Mouse (Mus musculus) neural tube, embryonic 14.5 days (tissue): ENCODE data around the gene Ubr1. TPM values are rescaled to one million over a fixed set of nuclear protein-coding genes. Genes with fewer than 3 reads are reported as not detected.

ENCODE experiments used
- ATAC-seq: fragments of 200-750 bp; cut with Nextera tagmentation; 2 replicates; pipeline ENCODE4 v1.8.0; 2017; ENCODE audit warnings: low read depth, mild to moderate bottlenecking, moderate TSS enrichment, moderate library complexity
- H3K27ac ChIP-seq: fragments of 300-500 bp; sonication (generic); 2 replicates; pipeline ENCODE4 v1.5.1; 2014; ENCODE audit warnings: low read depth, mild to moderate bottlenecking, control low read depth, low read length, moderate library complexity, mixed read lengths
- H3K27me3 ChIP-seq: fragments of 300-500 bp; sonication (generic); 2 replicates; pipeline ENCODE4 v1.6.1; 2014; ENCODE audit warnings: low read length; ENCODE audit not compliant: control insufficient read depth, insufficient read depth
- H3K36me3 ChIP-seq: fragments of 300-500 bp; sonication (generic); 2 replicates; pipeline ENCODE4 v1.6.1; 2014; ENCODE audit warnings: low read length, mixed read lengths; ENCODE audit not compliant: control insufficient read depth, insufficient read depth
- H3K4me1 ChIP-seq: fragments of 300-500 bp; sonication (generic); 2 replicates; pipeline ENCODE4 v1.6.1; 2014; ENCODE audit warnings: low read length; ENCODE audit not compliant: control insufficient read depth, insufficient read depth
- H3K4me2 ChIP-seq: fragments of 300-500 bp; sonication (generic); 2 replicates; pipeline ENCODE4 v1.6.1; 2014; ENCODE audit warnings: mild to moderate bottlenecking, low read depth, low read length, control low read depth
- H3K4me3 ChIP-seq: fragments of 300-500 bp; sonication (generic); 2 replicates; pipeline ENCODE4 v1.5.1; 2014; ENCODE audit warnings: low read depth, low read length, control low read depth, mixed read lengths
- H3K9ac ChIP-seq: fragments of 300-500 bp; sonication (generic); replicated peaks from 2 replicates; pipeline ENCODE4 v1.6.1; 2014; ENCODE audit warnings: low read depth, mild to moderate bottlenecking, control low read depth, low read length, mixed read lengths
- H3K9me3 ChIP-seq: fragments of 300-500 bp; sonication (generic); 2 replicates; pipeline ENCODE4 v1.6.1; 2016; ENCODE audit warnings: low read length; ENCODE audit not compliant: control insufficient read depth
- WGBS: fragments of 180-500 bp; shearing (Covaris S2); extraction: QIAGEN DNeasy Blood & Tissue Kit; methylation state at CpG from one replicate; pipeline ENCODE4 v1.1.7; 2014; 5-methylcytosine and 5-hydroxymethylcytosine counted together
- polyA plus RNA-seq: library from polyadenylated mRNA; unstranded; fragments of >200 nt; fragmentation: Nextera tagmentation; extraction: Ambion mirVana; gene quantifications from 2 replicates; pipeline ENCODE4 v1.2.1, GENCODE M21; 2014

Ubr1 gene
- polyA plus RNA-seq, 1 experiment from 2014 or later = 37.9 TPM

DNA sequence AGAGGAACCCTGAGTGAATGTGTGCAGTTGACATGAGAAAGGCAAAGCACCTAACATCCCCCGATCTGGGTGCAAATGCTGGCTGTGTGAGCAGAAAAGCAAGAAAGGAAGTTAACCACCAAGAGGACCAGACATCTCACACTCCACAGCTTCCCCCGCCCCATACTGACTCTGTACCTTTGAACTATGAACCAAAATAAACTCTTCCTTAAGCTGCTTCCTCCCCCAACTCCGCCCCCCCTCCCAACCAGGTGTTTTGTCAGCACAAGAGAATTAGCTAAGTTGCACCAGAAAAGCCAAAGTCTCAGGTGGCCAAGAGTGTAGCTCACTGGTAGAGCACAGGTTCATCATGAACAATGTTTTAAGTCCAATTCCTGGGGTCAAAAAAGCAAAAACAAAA lies 117.4 kb downstream of the Ubr1 start:
- H3K9ac ChIP-seq = no peak overlapping the region
- no peaks in the 10 kb centered on the region for H3K27me3 ChIP-seq
- H3K4me2 ChIP-seq = no peak overlapping the region
- H3K36me3 ChIP-seq = no peaks in the 10 kb centered on the region
- H3K4me1 ChIP-seq = peaks cover 6% of the 10 kb centered on the region; the same call in 1 of the 2 replicates
- H3K4me3 ChIP-seq = no peak overlapping the region
- ATAC-seq = no peak
- no peak overlapping the region for H3K27ac ChIP-seq
- H3K9me3 ChIP-seq = no peaks in the 10 kb centered on the region
- WGBS = 83% methylated on average over 3 of the region's 3 CpGs

DNA sequence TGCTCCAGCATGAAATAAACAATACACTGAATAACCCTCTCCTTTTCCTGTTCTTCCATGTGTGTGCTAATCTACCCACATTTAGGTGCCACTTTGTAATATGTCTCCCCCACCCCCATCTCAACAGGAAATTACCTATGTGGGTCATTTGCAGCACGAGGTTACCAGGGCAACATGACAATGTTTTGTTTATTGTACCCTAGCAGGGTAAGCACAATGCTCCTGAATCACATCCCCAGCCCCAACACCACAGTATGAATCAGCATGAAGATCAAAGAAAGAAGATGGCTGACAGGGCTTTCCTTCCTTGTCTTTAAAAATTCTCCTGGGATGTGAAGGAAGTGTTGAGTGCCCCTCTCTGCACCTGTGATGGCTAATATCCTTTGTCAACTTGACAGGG lies 117.9 kb downstream of the Ubr1 start:
- peaks cover 9% of the 10 kb centered on the region; the same call in 1 of the 2 replicates for H3K4me1 ChIP-seq
- 30% methylated on average over 1 of the region's 1 CpGs for WGBS
- H3K9ac ChIP-seq = no peak overlapping the region
- H3K27ac ChIP-seq = no peak overlapping the region
- H3K4me2 ChIP-seq = no peak overlapping the region
- ATAC-seq = no peak
- H3K9me3 ChIP-seq = no peaks in the 10 kb centered on the region
- no peaks in the 10 kb centered on the region for H3K27me3 ChIP-seq
- no peaks in the 10 kb centered on the region for H3K36me3 ChIP-seq
- no peak overlapping the region for H3K4me3 ChIP-seq

DNA sequence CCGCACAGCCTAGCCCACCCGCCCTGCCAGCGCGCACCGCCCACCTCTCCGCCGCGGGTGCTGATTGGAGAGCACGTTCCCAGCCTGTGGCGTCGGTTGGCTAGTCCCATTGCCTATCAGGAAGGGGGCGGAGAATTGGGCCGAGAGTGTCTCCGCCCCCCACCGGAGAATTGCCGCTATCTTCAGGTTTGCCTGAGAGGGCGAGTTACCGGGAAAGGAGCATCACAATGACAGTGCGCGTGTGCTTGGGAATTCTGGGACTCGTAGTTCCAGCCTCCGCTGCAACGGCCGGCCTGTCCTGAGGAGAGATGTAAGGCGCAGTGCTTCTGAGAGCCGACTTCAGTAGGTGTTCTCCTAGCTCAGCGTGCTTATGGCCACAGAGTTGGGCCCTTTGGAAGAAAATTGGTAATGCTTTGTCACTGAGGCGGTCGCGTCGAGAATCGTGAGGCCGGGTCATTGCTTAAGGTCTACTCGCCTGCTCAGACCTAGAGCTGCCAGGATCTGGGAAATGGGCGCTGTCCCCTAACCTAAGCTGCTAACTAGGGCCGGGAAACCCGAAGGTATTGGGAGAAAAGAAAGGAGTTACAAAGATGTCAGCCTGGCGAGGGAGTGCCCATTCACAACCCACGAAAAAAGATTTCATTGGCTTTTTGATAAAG lies 120.0 kb downstream of the Ubr1 start, which contains the start of gene Ttbk2:
Ttbk2 (minus strand) TSS at position 181 of the 659 bp plus-strand sequence.
- Histone ChIP-seq H3K4me1 (peaks cover 9% of the 10 kb centered on the region; the same call in 1 of the 2 replicates), H3K27ac (peak within 1 kb of the TSS; percentile 89), H3K9me3 (no peaks in the 10 kb centered on the region), H3K9ac (peak within 1 kb of the TSS; percentile 92), H3K36me3 (no peaks in the 10 kb centered on the region), H3K4me2 (peak within 1 kb of the TSS; percentile 73), H3K4me3 (peak within 1 kb of the TSS; percentile 75), H3K27me3 (no peaks in the 10 kb centered on the region)
- 1% methylated on average over 39 of the region's 39 CpGs for WGBS
- ATAC-seq = peak; percentile 100

DNA sequence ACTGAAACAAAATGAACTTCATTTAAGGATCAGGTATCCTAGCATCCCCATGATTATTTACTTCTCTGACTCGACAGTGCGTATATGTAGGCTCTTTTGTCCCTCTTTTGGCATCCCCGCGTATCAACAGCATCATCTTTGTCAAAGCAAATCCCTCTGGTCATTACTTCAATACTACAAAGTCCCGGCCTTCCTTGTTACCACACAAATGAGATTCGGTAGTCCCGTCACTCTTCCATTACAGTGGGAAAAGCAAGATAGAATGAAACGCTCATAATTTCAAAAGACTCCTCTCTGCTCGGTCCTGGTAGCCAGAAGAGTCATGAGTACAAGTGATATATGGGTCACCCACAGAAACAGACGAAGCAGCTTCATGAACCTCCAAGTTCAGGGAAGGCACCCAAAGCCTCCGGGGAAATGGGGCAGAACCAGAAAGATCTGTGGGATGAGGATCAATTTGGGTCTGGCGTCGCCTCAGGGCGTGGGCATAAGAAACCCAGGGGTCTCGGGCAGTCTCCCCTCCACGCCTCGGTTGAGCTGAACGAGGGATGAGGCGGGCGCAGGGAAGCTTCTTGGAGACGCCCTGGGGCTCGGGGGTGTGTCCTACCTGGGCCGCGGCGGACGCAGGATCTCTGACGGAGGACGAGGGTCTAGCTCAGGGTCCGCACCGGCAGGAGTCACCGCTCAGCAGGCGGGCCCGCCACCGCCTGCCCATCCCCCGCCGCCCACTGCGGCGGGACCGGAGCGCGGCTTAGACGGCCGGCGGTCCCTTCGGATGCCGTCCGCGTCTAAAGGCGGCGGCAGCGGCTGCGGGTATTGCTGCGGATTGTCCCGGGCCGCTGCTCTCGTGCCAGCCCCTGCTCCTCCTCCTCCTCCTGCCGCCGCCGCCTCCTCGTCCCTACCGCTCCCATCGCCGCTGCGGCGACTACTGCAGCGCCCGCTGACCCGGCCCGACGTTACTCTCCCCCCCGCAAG lies 120.8 kb downstream of the Ubr1 start, which contains the start of gene Cdan1:
Cdan1 (minus strand) TSS at position 680 of the 975 bp plus-strand sequence.
- H3K9ac ChIP-seq = peak within 1 kb of the TSS; percentile 92

DNA sequence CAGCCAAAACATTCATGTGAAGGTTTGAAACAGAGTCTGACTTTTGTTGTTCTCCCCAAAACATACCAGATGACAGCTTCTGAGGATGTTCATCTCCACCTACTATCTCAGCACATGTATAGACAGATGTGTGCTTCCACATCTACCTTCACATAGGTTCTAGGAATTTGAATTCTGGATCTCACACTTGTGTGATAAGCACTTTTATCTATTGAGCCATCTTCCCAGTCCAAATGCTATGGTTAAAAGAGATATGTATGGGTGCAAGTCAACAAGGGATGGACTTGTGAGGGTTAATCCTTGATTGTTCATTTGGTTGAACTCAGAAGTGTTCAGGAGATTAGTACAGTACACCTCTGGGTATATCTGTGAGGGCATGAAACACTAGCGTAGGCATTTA lies 125.2 kb downstream of the Ubr1 start:
- Histone ChIP-seq H3K36me3 (no peaks in the 10 kb centered on the region), H3K4me1 (peaks cover 3% of the 10 kb centered on the region; the same call in 1 of the 2 replicates), H3K27me3 (no peaks in the 10 kb centered on the region), H3K9me3 (no peaks in the 10 kb centered on the region), H3K27ac (no peak overlapping the region), H3K4me3 (no peak overlapping the region), H3K4me2 (no peak overlapping the region), H3K9ac (no peak overlapping the region)
- WGBS = 100% methylated on average over 1 of the region's 1 CpGs
- no peak for ATAC-seq

More for the DNA sequence above, 120.8 kb downstream of the Ubr1 start, which contains the start of gene Cdan1:
- H3K4me1 ChIP-seq = peaks cover 9% of the 10 kb centered on the region; the same call in 1 of the 2 replicates
- no peaks in the 10 kb centered on the region for H3K9me3 ChIP-seq
- H3K4me2 ChIP-seq = peak within 1 kb of the TSS; percentile 73
- peak within 1 kb of the TSS; percentile 75 for H3K4me3 ChIP-seq
- H3K27me3 ChIP-seq = no peaks in the 10 kb centered on the region
- peak; percentile 72 for ATAC-seq
- no peaks in the 10 kb centered on the region for H3K36me3 ChIP-seq
- WGBS = under 1% methylated on average over 62 of the region's 71 CpGs
- H3K27ac ChIP-seq = peak within 1 kb of the TSS; percentile 89

DNA sequence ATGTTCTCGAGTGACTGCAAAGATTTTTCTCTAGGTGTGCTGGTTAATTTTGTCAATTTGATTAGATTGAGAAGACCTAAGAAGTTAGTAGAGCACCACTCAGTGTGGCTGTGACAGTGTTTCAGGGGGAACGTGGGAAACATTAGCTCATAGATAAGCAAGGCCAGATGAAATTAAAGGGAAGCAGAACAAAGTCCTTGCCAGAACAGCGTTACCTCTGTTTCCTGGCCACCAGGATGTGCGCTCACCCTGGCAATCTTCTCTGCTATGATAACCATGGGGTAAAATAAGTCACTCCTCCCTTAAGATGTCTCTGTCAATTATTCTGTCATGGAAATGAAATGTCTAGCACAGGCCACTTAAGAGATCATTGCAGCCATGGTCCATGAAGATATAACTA lies 126.5 kb downstream of the Ubr1 start:
- H3K9me3 ChIP-seq = no peaks in the 10 kb centered on the region
- no peak overlapping the region for H3K27ac ChIP-seq
- no peaks in the 10 kb centered on the region for H3K27me3 ChIP-seq
- no peak overlapping the region for H3K9ac ChIP-seq
- H3K4me3 ChIP-seq = no peak overlapping the region
- no peak overlapping the region for H3K4me2 ChIP-seq
- ATAC-seq = no peak
- 92% methylated on average over 4 of the region's 4 CpGs for WGBS
- no peaks in the 10 kb centered on the region for H3K36me3 ChIP-seq
- H3K4me1 ChIP-seq = peaks cover 3% of the 10 kb centered on the region; the same call in 1 of the 2 replicates

DNA sequence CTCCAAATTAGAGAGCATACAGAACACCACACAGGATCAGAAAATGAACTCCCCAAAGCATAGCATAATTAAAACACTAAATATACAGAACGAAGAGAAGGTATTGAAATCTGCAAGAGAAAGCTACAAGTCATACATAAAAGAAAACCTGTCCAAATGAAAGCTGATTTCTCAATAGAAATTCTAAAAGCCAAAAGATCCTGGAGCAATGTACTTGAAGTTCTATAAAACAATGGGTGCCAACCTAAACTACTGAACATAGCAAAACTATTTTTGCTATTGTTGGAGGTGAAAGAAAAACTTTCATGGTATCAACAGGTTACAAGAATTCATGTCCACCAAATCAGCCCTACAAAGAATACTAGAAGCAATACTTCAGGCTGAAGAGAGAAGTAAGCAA lies 129.3 kb downstream of the Ubr1 start:
- Histone ChIP-seq H3K27me3 (no peaks in the 10 kb centered on the region), H3K36me3 (no peaks in the 10 kb centered on the region), H3K9me3 (no peaks in the 10 kb centered on the region), H3K9ac (no peak overlapping the region), H3K4me2 (no peak overlapping the region), H3K4me3 (no peak overlapping the region), H3K27ac (no peak overlapping the region), H3K4me1 (no peaks in the 10 kb centered on the region)
- ATAC-seq = no peak
- 90% methylated on average over 1 of the region's 1 CpGs for WGBS

DNA sequence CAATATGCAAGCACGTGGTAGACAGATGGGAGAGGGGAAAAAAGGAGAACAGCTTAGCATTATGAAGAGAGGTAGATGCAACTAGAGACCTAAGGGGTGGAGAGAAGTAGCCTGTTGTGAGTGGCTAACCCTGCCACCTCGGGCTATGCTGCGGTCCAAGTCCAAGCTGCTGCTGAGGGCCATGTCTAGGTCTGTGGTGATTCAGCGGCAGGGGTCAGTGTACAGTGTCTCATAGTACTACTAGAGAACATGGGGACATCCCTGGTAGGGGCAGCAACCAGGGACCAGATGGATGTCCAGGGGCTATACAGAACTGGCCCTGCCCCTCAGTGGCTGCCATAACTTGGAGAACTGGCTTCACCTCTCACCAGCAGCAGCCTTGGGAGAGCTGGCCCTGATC lies 135.3 kb downstream of the Ubr1 start:
- no peak for ATAC-seq
- Histone ChIP-seq H3K4me3 (no peak overlapping the region), H3K9me3 (no peaks in the 10 kb centered on the region), H3K4me1 (no peaks in the 10 kb centered on the region), H3K27me3 (no peaks in the 10 kb centered on the region), H3K36me3 (no peaks in the 10 kb centered on the region), H3K9ac (no peak overlapping the region), H3K4me2 (no peak overlapping the region), H3K27ac (no peak overlapping the region)
- WGBS = 98% methylated on average over 4 of the region's 4 CpGs
